Mouse (Mus musculus): ENCODE measurements around the gene Spdye4c. TPM values are rescaled to one million over a fixed set of nuclear protein-coding genes. Genes with fewer than 3 reads are reported as not detected.

Gene Spdye4c
- total and polyA plus RNA-seq, 3 experiments, result not detected

- no peak overlapping the region for H3K9ac ChIP-seq (ENCODE audit: low read depth, low read length)
- WGBS, result 18% methylated on average over 7 of the region's 7 CpGs
- H3K79me2 ChIP-seq (replicated peaks; ENCODE audit: control insufficient read depth, insufficient read depth, low read length), result no peaks in the 10 kb centered on the region
- no peak for DNase-seq
- TF ChIP-seq EP300 (IDR thresholded peaks at IDR 0.05; ENCODE audit: insufficient read depth, low read depth, low read length) (no peak), CTCF (IDR thresholded peaks at IDR 0.05) (no peak), POLR2A (IDR thresholded peaks at IDR 0.05; ENCODE audit: insufficient read depth, low read depth, low read length) (no peak)
- H3K4me1 ChIP-seq (ENCODE audit: control insufficient read depth, insufficient read depth, low read length), result no peaks in the 10 kb centered on the region
- H3K27me3 ChIP-seq (ENCODE audit: control insufficient read depth, insufficient read depth, low read length), result no peaks in the 10 kb centered on the region
- H3K27ac ChIP-seq, result no peak overlapping the region
- intact Hi-C loops (cut with DNase I), result no loop called here
- no peak overlapping the region for H3K4me3 ChIP-seq
- no peaks in the 10 kb centered on the region for H3K36me3 ChIP-seq (ENCODE audit: control insufficient read depth, insufficient read depth, low read length)
Observed at GRCm38 (mm10) chr2:128549561-128549960, 41.4 kb upstream of the Spdye4c start.

- Histone ChIP-seq H3K27ac (no peak overlapping the region), H3K9ac (ENCODE audit: low read depth, low read length) (no peak overlapping the region), H3K4me3 (no peak overlapping the region), H3K79me2 (replicated peaks; ENCODE audit: control insufficient read depth, insufficient read depth, low read length) (no peaks in the 10 kb centered on the region), H3K27me3 (ENCODE audit: control insufficient read depth, insufficient read depth, low read length) (no peaks in the 10 kb centered on the region), H3K36me3 (ENCODE audit: control insufficient read depth, insufficient read depth, low read length) (no peaks in the 10 kb centered on the region), H3K4me1 (ENCODE audit: control insufficient read depth, insufficient read depth, low read length) (no peaks in the 10 kb centered on the region)
- no peak for DNase-seq
- intact Hi-C loops (cut with DNase I), result no loop called here
- WGBS, result 37% methylated on average over 6 of the region's 6 CpGs
- TF ChIP-seq EP300 (IDR thresholded peaks at IDR 0.05; ENCODE audit: insufficient read depth, low read depth, low read length), result no peak
- no peak for TF ChIP-seq CTCF (IDR thresholded peaks at IDR 0.05)
- no peak for TF ChIP-seq POLR2A (IDR thresholded peaks at IDR 0.05; ENCODE audit: insufficient read depth, low read depth, low read length)
Observed at GRCm38 (mm10) chr2:128549963-128550362, 41.0 kb upstream of the Spdye4c start.

- Histone ChIP-seq H3K9ac (ENCODE audit: low read depth, low read length) (no peak overlapping the region), H3K79me2 (replicated peaks; ENCODE audit: control insufficient read depth, insufficient read depth, low read length) (no peaks in the 10 kb centered on the region), H3K4me1 (ENCODE audit: control insufficient read depth, insufficient read depth, low read length) (no peaks in the 10 kb centered on the region), H3K4me3 (no peak overlapping the region), H3K36me3 (ENCODE audit: control insufficient read depth, insufficient read depth, low read length) (no peaks in the 10 kb centered on the region), H3K27ac (no peak overlapping the region), H3K27me3 (ENCODE audit: control insufficient read depth, insufficient read depth, low read length) (no peaks in the 10 kb centered on the region)
- 86% methylated on average over 8 of the region's 8 CpGs for WGBS
- no peak for DNase-seq
- intact Hi-C loops (cut with DNase I), result no loop called here
- TF ChIP-seq CTCF (IDR thresholded peaks at IDR 0.05) (no peak), EP300 (IDR thresholded peaks at IDR 0.05; ENCODE audit: insufficient read depth, low read depth, low read length) (no peak), POLR2A (IDR thresholded peaks at IDR 0.05; ENCODE audit: insufficient read depth, low read depth, low read length) (no peak)
Observed at GRCm38 (mm10) chr2:128552080-128552791, 38.8 kb upstream of the Spdye4c start.

GRCm38 (mm10) chr2:128552798-128553720 is 38.0 kb upstream of the Spdye4c start:
- TF ChIP-seq POLR2A (IDR thresholded peaks at IDR 0.05; ENCODE audit: insufficient read depth, low read depth, low read length), result no peak
- no peak for TF ChIP-seq CTCF (IDR thresholded peaks at IDR 0.05)
- TF ChIP-seq EP300 (IDR thresholded peaks at IDR 0.05; ENCODE audit: insufficient read depth, low read depth, low read length), result no peak
- H3K9ac ChIP-seq (ENCODE audit: low read depth, low read length), result no peak overlapping the region
- WGBS, result 77% methylated on average over 8 of the region's 8 CpGs
- no peak for DNase-seq
- H3K79me2 ChIP-seq (replicated peaks; ENCODE audit: control insufficient read depth, insufficient read depth, low read length), result no peaks in the 10 kb centered on the region
- no peaks in the 10 kb centered on the region for H3K27me3 ChIP-seq (ENCODE audit: control insufficient read depth, insufficient read depth, low read length)
- H3K27ac ChIP-seq, result no peak overlapping the region
- intact Hi-C loops (cut with DNase I), result no loop called here
- H3K36me3 ChIP-seq (ENCODE audit: control insufficient read depth, insufficient read depth, low read length), result no peaks in the 10 kb centered on the region
- H3K4me1 ChIP-seq (ENCODE audit: control insufficient read depth, insufficient read depth, low read length), result no peaks in the 10 kb centered on the region
- H3K4me3 ChIP-seq, result no peak overlapping the region

GRCm38 (mm10) chr2:128555082-128555481 is 35.9 kb upstream of the Spdye4c start:
- Histone ChIP-seq H3K36me3 (ENCODE audit: control insufficient read depth, insufficient read depth, low read length) (no peaks in the 10 kb centered on the region), H3K9ac (ENCODE audit: low read depth, low read length) (no peak overlapping the region), H3K79me2 (replicated peaks; ENCODE audit: control insufficient read depth, insufficient read depth, low read length) (no peaks in the 10 kb centered on the region), H3K4me3 (no peak overlapping the region), H3K27me3 (ENCODE audit: control insufficient read depth, insufficient read depth, low read length) (no peaks in the 10 kb centered on the region), H3K27ac (no peak overlapping the region), H3K4me1 (ENCODE audit: control insufficient read depth, insufficient read depth, low read length) (no peaks in the 10 kb centered on the region)
- WGBS, result 91% methylated on average over 9 of the region's 9 CpGs
- no peak for DNase-seq
- intact Hi-C loops (cut with DNase I), result no loop called here
- TF ChIP-seq POLR2A (IDR thresholded peaks at IDR 0.05; ENCODE audit: insufficient read depth, low read depth, low read length), result no peak
- no peak for TF ChIP-seq EP300 (IDR thresholded peaks at IDR 0.05; ENCODE audit: insufficient read depth, low read depth, low read length)
- TF ChIP-seq CTCF (IDR thresholded peaks at IDR 0.05), result no peak

- Histone ChIP-seq H3K79me2 (replicated peaks; ENCODE audit: control insufficient read depth, insufficient read depth, low read length) (no peaks in the 10 kb centered on the region), H3K27me3 (ENCODE audit: control insufficient read depth, insufficient read depth, low read length) (no peaks in the 10 kb centered on the region), H3K9ac (ENCODE audit: low read depth, low read length) (no peak overlapping the region), H3K4me1 (ENCODE audit: control insufficient read depth, insufficient read depth, low read length) (no peaks in the 10 kb centered on the region), H3K4me3 (no peak overlapping the region), H3K36me3 (ENCODE audit: control insufficient read depth, insufficient read depth, low read length) (no peaks in the 10 kb centered on the region), H3K27ac (no peak overlapping the region)
- intact Hi-C loops (cut with DNase I), result no loop called here
- 91% methylated on average over 3 of the region's 3 CpGs for WGBS
- DNase-seq, result no peak
- TF ChIP-seq EP300 (IDR thresholded peaks at IDR 0.05; ENCODE audit: insufficient read depth, low read depth, low read length) (no peak), CTCF (IDR thresholded peaks at IDR 0.05) (peak; percentile 37)
Observed at GRCm38 (mm10) chr2:128564195-128564594, 26.8 kb upstream of the Spdye4c start.
